Mouse (Mus musculus) heart, embryonic 16.5 days (tissue): ENCODE results near the gene Eps8. TPM values are rescaled to one million over a fixed set of nuclear protein-coding genes. Genes with fewer than 3 reads are reported as not detected.

Experiments used
- ATAC-seq: fragments of 200-750 bp; cut with Nextera tagmentation; replicated peaks from 2 replicates; pipeline ENCODE4 v1.8.0; 2017; ENCODE audit warnings: moderate number of reproducible peaks; ENCODE audit not compliant: insufficient read depth, low FRiP score; ENCODE audit errors: extremely low read depth
- H3K27ac ChIP-seq: fragments of 300-500 bp; sonication (generic); 2 replicates; pipeline ENCODE4 v1.5.1; 2014; ENCODE audit warnings: mild to moderate bottlenecking, low read length, control low read depth, moderate library complexity
- H3K27me3 ChIP-seq: fragments of 300-500 bp; sonication (generic); 2 replicates; pipeline ENCODE4 v1.6.1; 2014; ENCODE audit warnings: low read length, mixed read lengths; ENCODE audit not compliant: control insufficient read depth, insufficient read depth
- H3K36me3 ChIP-seq: fragments of 300-500 bp; sonication (generic); 2 replicates; pipeline ENCODE4 v1.6.1; 2014; ENCODE audit not compliant: control insufficient read depth, insufficient read depth
- H3K4me1 ChIP-seq: fragments of 300-500 bp; sonication (generic); 2 replicates; pipeline ENCODE4 v1.6.1; 2014; ENCODE audit warnings: low read length, mixed read lengths; ENCODE audit not compliant: control insufficient read depth, insufficient read depth
- H3K4me2 ChIP-seq: fragments of 300-500 bp; sonication (generic); 2 replicates; pipeline ENCODE4 v1.6.1; 2014; ENCODE audit warnings: low read depth, mild to moderate bottlenecking, control low read depth, low read length
- H3K4me3 ChIP-seq: fragments of 300-500 bp; sonication (generic); 2 replicates; pipeline ENCODE4 v1.5.1; 2014; ENCODE audit warnings: mild to moderate bottlenecking, control low read depth, low read length
- H3K9ac ChIP-seq: fragments of 300-500 bp; sonication (generic); 2 replicates; pipeline ENCODE4 v1.6.1; 2014; ENCODE audit warnings: low read length, control low read depth
- H3K9me3 ChIP-seq: fragments of 300-500 bp; sonication (generic); replicated peaks from 2 replicates; pipeline ENCODE4 v1.6.1; 2016; ENCODE audit warnings: low read length; ENCODE audit not compliant: control insufficient read depth
- WGBS: fragments of 180-500 bp; shearing (Covaris S2); extraction: QIAGEN DNeasy Blood & Tissue Kit; methylation state at CpG from one replicate; pipeline ENCODE4 v1.1.7; 2014; 5-methylcytosine and 5-hydroxymethylcytosine counted together
- polyA plus RNA-seq: library from polyadenylated mRNA; unstranded; fragments of >200 nt; fragmentation: Nextera tagmentation; extraction: Ambion mirVana; gene quantifications from 2 replicates; pipeline ENCODE4 v1.2.1, GENCODE M21; 2015

Eps8 gene
- polyA plus RNA-seq, 1 experiment from 2014 or later, result 36.7 TPM

GRCm38 (mm10) chr6:137469541-137469940, 185.1 kb downstream of the Eps8 start:
- H3K27ac ChIP-seq, result no peak overlapping the region
- no peaks in the 10 kb centered on the region for H3K27me3 ChIP-seq
- no peak for ATAC-seq
- H3K9ac ChIP-seq, result no peak overlapping the region
- H3K4me1 ChIP-seq, result peaks cover 27% of the 10 kb centered on the region
- peaks cover 3% of the 10 kb centered on the region for H3K9me3 ChIP-seq
- H3K4me2 ChIP-seq, result no peak overlapping the region
- H3K36me3 ChIP-seq, result no peaks in the 10 kb centered on the region
- H3K4me3 ChIP-seq, result no peak overlapping the region
- WGBS, result 87% methylated on average over 4 of the region's 4 CpGs

DNA sequence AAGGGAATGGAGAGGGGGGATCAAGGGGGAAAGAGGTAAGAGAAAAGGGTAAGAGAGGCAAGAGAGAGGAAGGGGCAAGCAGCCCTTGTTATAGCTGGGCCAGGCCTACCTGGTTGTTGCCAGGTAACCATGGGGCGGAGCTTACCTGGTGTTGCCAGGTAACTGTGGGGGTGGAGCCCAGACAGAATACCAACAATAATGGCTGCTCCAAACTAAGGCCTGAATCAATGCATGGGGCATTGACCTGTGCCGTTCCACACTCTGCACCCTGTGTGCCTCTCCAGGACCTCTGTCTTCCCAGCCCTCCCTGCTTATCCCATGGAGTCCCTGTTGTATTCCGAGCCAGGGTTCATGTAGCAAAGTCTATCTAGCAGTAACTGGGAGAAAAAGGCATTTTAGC, 187.0 kb downstream of the Eps8 start:
- ATAC-seq, result no peak
- 84% methylated on average over 3 of the region's 3 CpGs for WGBS
- Histone ChIP-seq H3K36me3 (no peaks in the 10 kb centered on the region), H3K4me3 (no peak overlapping the region), H3K27ac (no peak overlapping the region), H3K9me3 (peaks cover 3% of the 10 kb centered on the region), H3K27me3 (no peaks in the 10 kb centered on the region), H3K4me1 (peaks cover 31% of the 10 kb centered on the region), H3K4me2 (no peak overlapping the region), H3K9ac (no peak overlapping the region)

DNA sequence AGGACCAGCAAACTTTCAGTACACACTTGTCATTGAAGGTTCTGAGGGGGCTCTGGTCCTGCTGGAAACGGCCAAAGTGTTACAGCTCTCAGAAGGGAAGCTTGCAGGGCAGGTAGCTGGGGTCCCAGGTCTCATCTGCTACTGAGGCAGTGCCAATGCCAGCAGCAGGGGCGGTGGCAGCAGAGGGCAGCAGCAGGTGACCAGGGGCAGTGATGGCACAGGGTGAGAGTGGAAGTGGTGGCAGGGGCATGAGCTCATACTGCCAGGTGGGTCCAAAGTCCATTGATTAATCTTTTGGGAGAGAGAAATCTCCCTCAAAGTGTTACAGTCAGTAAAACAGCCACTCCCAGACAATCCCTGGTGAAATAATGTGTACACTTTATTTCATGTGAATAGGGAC, 188.4 kb downstream of the Eps8 start:
- Histone ChIP-seq H3K9ac (0 out of 2 replicates have a peak overlapping the region, but pooled peaks have one; percentile 4), H3K9me3 (peaks cover 3% of the 10 kb centered on the region), H3K4me3 (no peak overlapping the region), H3K4me2 (no peak overlapping the region), H3K4me1 (peaks cover 26% of the 10 kb centered on the region), H3K27me3 (no peaks in the 10 kb centered on the region), H3K27ac (peak overlapping the region; percentile 91), H3K36me3 (no peaks in the 10 kb centered on the region)
- WGBS, result 70% methylated on average over 2 of the region's 2 CpGs
- ATAC-seq, result no peak

DNA sequence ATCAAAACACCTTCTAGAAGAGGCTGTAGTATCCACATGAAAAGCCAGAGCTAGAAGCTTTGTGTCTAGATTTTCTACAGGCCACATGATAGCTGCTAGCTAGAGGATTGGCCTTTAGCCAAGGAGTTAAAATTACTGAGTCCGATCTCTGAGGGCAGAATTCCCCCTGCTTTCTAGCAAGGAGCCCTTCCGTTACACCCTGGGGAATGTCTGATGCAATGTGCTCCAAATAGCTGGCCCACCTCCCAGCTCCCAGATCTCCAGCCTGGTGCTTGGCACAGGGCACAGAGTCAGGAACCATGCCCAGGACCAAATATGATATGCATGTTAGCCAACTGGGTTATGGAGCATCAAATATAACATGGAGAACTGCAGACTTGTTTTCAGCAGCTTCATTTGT, 189.4 kb downstream of the Eps8 start:
- ATAC-seq, result peak; percentile 96
- Histone ChIP-seq H3K4me1 (peaks cover 18% of the 10 kb centered on the region), H3K4me3 (no peak overlapping the region), H3K9ac (no peak overlapping the region), H3K9me3 (peaks cover 3% of the 10 kb centered on the region), H3K27ac (peak overlapping the region; percentile 91), H3K27me3 (no peaks in the 10 kb centered on the region), H3K4me2 (no peak overlapping the region), H3K36me3 (no peaks in the 10 kb centered on the region)
- 6% methylated on average over 2 of the region's 2 CpGs for WGBS

- H3K36me3 ChIP-seq, result no peaks in the 10 kb centered on the region
- WGBS, result 73% methylated on average over 5 of the region's 5 CpGs
- no peak overlapping the region for H3K4me2 ChIP-seq
- peaks cover 18% of the 10 kb centered on the region for H3K4me1 ChIP-seq
- H3K27ac ChIP-seq, result no peak overlapping the region
- no peaks in the 10 kb centered on the region for H3K9me3 ChIP-seq
- no peaks in the 10 kb centered on the region for H3K27me3 ChIP-seq
- no peak for ATAC-seq
- no peak overlapping the region for H3K9ac ChIP-seq
- no peak overlapping the region for H3K4me3 ChIP-seq
These were observed 190.9 kb downstream of the Eps8 start for GRCm38 (mm10) chr6:137463771-137464170.

DNA sequence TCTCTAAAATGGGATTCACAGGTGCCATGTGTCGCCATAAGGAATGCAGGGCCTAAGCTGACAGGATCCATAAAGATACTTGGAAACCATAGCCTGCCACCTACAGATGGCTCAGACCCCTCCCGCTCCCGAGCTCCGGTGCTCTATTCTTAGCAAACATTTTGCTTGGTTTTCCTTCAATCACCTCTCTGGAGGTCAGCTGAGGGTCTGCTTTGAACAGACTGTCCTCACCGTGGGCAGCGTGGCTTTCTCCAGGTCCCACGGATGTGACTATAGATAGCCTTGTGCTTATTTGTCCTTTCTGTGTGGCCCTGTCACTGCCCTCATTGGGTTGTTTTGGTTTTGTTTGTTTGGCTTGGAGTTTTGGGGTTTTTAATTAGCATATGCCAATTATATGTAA, 196.5 kb downstream of the Eps8 start:
- Histone ChIP-seq H3K4me2 (no peak overlapping the region), H3K27ac (no peak overlapping the region), H3K36me3 (no peaks in the 10 kb centered on the region), H3K9ac (no peak overlapping the region), H3K9me3 (no peaks in the 10 kb centered on the region), H3K4me3 (no peak overlapping the region), H3K27me3 (no peaks in the 10 kb centered on the region), H3K4me1 (peaks cover 19% of the 10 kb centered on the region)
- WGBS, result 41% methylated on average over 7 of the region's 7 CpGs
- ATAC-seq, result no peak

- Histone ChIP-seq H3K9me3 (no peaks in the 10 kb centered on the region), H3K4me2 (no peak overlapping the region), H3K4me3 (no peak overlapping the region), H3K4me1 (peaks cover 19% of the 10 kb centered on the region), H3K27me3 (no peaks in the 10 kb centered on the region), H3K27ac (peak overlapping the region; percentile 21; the same call in 1 of the 2 replicates), H3K36me3 (no peaks in the 10 kb centered on the region), H3K9ac (no peak overlapping the region)
- WGBS, result 27% methylated on average over 7 of the region's 7 CpGs
- ATAC-seq, result peak; percentile 28; the same call in 1 of the 2 replicates
These were observed 197.5 kb downstream of the Eps8 start for GRCm38 (mm10) chr6:137457210-137457609.

DNA sequence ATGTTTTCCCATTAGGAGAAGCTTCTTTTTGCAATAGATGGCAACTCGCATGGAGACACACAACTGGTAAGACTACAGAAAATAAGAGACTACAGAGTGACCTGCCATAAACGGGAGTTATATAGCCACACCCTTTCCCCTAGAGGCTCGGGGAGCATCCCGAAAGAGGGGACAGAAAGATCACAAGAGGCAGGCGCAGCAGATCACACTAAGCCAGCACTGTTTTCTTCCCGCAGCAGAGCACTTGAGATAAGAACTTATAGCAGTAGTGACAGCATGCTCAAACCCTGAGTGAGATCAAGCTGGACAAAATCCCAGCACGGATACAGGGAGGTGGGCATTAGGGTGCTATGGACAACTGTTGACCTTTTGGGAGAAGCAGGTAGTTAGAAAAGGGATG, 198.6 kb downstream of the Eps8 start:
- ATAC-seq, result peak; percentile 42; the same call in 1 of the 2 replicates
- Histone ChIP-seq H3K4me2 (peak overlapping the region; percentile 51), H3K27ac (peak overlapping the region; percentile 51), H3K4me1 (peaks cover 19% of the 10 kb centered on the region), H3K36me3 (no peaks in the 10 kb centered on the region), H3K4me3 (no peak overlapping the region), H3K9ac (no peak overlapping the region), H3K27me3 (no peaks in the 10 kb centered on the region), H3K9me3 (no peaks in the 10 kb centered on the region)
- WGBS, result 25% methylated on average over 7 of the region's 7 CpGs

DNA sequence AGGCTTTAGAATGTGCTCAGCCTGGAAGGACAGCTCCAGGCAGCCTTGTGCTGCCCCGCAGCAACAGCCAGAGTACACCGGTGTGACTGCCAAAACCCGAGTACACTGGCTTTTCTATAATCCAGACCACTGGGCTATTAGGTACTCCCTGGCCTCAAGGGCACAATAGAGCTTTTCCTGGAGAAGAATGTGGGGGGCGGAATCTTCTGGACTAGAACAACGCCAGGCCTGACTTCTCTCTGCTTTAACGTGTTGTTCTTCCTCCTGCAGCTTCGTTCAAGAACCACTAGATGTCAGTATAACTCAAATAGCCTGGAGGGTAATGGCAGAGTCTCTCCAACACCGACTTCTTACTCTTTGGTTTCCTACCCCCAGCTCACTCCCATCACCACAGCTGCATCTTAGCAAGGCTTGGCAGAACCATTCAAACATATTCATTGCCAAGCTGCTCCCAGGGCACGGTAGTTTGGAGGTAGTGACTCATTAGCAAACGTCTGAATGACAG, 199.1 kb downstream of the Eps8 start:
- no peaks in the 10 kb centered on the region for H3K27me3 ChIP-seq
- H3K4me2 ChIP-seq, result peak overlapping the region; percentile 51
- no peaks in the 10 kb centered on the region for H3K36me3 ChIP-seq
- no peak overlapping the region for H3K4me3 ChIP-seq
- peak; percentile 81 for ATAC-seq
- 8% methylated on average over 10 of the region's 10 CpGs for WGBS
- peak overlapping the region; percentile 51 for H3K27ac ChIP-seq
- no peaks in the 10 kb centered on the region for H3K9me3 ChIP-seq
- peaks cover 19% of the 10 kb centered on the region for H3K4me1 ChIP-seq
- no peak overlapping the region for H3K9ac ChIP-seq
